In genomic region chr3:136836319-136837193, GRCm38 (mm10) we compare ENCODE assay signal across 8 mouse cellular contexts.
DNase-seq lines count a peak whose midpoint lies in the region; ATAC-seq and TF ChIP-seq lines count a peak whose summit lies in the region.
"Had no signal": no experiment of that assay in that cellular context is flagged by ENCODE, and none has a peak within 500 bp of the region (broad histone marks: within the 10 kb centered on the region; RNA-seq: fewer than 3 reads in every experiment).

No protein-coding gene starts in this region.

- peaks cover 34% of the 10 kb centered on the region for H3K4me1 ChIP-seq in midbrain, embryonic 11.5 days (ENCODE audit: control insufficient read depth, insufficient read depth, low read length)
- H3K4me1 ChIP-seq in midbrain, embryonic 16.5 days (ENCODE audit: control insufficient read depth, insufficient read depth, low read length) = peaks cover 36% of the 10 kb centered on the region
- peaks cover 56% of the 10 kb centered on the region for H3K4me1 ChIP-seq in forebrain, embryonic 12.5 days
- H3K4me1 ChIP-seq in hindbrain, postnatal 0 days (ENCODE audit: insufficient read depth, low read length) = peaks cover 14% of the 10 kb centered on the region
- H3K4me1 ChIP-seq in stomach, embryonic 14.5 days (ENCODE audit: control insufficient read depth, insufficient read depth, low read length) = peaks cover 11% of the 10 kb centered on the region; the same call in 1 of the 2 replicates

- no peak overlapping the region for H3K4me3 ChIP-seq in midbrain, embryonic 11.5 days (ENCODE audit: low read depth, low read length)
- H3K4me3 ChIP-seq in midbrain, embryonic 16.5 days (ENCODE audit: low read depth, low read length) = no peak overlapping the region
- H3K4me3 ChIP-seq in forebrain, embryonic 12.5 days (replicated peaks) = no peak overlapping the region
- H3K4me3 ChIP-seq in hindbrain, postnatal 0 days (ENCODE audit: low read length) = no peak overlapping the region
- H3K4me3 ChIP-seq in stomach, embryonic 14.5 days (ENCODE audit: low read depth, low read length) = no peak overlapping the region
- H3K4me3 ChIP-seq: limb, embryonic 13.5 days had no signal

- peak overlapping the region; percentile 41; the same call in 1 of the 2 replicates for H3K27ac ChIP-seq in midbrain, embryonic 11.5 days (ENCODE audit: low read depth, low read length)
- H3K27ac ChIP-seq in midbrain, embryonic 16.5 days (ENCODE audit: low read length) = no peak overlapping the region
- peak overlapping the region; percentile 74 for H3K27ac ChIP-seq in forebrain, embryonic 12.5 days
- peak overlapping the region; percentile 4; the same call in 1 of the 2 replicates for H3K27ac ChIP-seq in hindbrain, postnatal 0 days
- no peak overlapping the region for H3K27ac ChIP-seq in stomach, embryonic 14.5 days (ENCODE audit: low read length)
- H3K27ac ChIP-seq: limb, embryonic 13.5 days had no signal

- no peak for DNase-seq in midbrain, embryonic 11.5 days (ENCODE audit: low spot score, missing footprints)
- no peak for DNase-seq in hindbrain, postnatal 0 days (ENCODE audit: low spot score)
- no peak for DNase-seq in B cell, adult 2 months
- no peak for DNase-seq in cerebellum, adult 9-11 months

- H3K9ac ChIP-seq in midbrain, embryonic 11.5 days (ENCODE audit: low read length) = no peak overlapping the region
- H3K9ac ChIP-seq in midbrain, embryonic 16.5 days (ENCODE audit: low read depth, low read length) = no peak overlapping the region
- H3K9ac ChIP-seq in forebrain, embryonic 12.5 days = no peak overlapping the region
- no peak overlapping the region for H3K9ac ChIP-seq in hindbrain, postnatal 0 days (replicated peaks; ENCODE audit: low read length)
- no peak overlapping the region for H3K9ac ChIP-seq in stomach, embryonic 14.5 days (replicated peaks; ENCODE audit: low read depth, low read length)
- H3K9ac ChIP-seq: limb, embryonic 13.5 days had no signal

- 24% methylated on average over 17 of the region's 17 CpGs for WGBS in midbrain, embryonic 11.5 days
- WGBS in midbrain, embryonic 16.5 days = 24% methylated on average over 17 of the region's 17 CpGs
- WGBS in forebrain, embryonic 12.5 days = 21% methylated on average over 17 of the region's 17 CpGs
- 57% methylated on average over 17 of the region's 17 CpGs for WGBS in hindbrain, postnatal 0 days
- WGBS in stomach, embryonic 14.5 days = 61% methylated on average over 17 of the region's 17 CpGs

- no peaks in the 10 kb centered on the region for H3K36me3 ChIP-seq in midbrain, embryonic 11.5 days (ENCODE audit: control insufficient read depth, insufficient read depth, low read length)
- no peaks in the 10 kb centered on the region for H3K36me3 ChIP-seq in midbrain, embryonic 16.5 days (ENCODE audit: control insufficient read depth, insufficient read depth, low read length)
- no peaks in the 10 kb centered on the region for H3K36me3 ChIP-seq in forebrain, embryonic 12.5 days (replicated peaks)
- no peaks in the 10 kb centered on the region for H3K36me3 ChIP-seq in hindbrain, postnatal 0 days (ENCODE audit: insufficient read depth, low read length)
- no peaks in the 10 kb centered on the region for H3K36me3 ChIP-seq in stomach, embryonic 14.5 days (ENCODE audit: control insufficient read depth, insufficient read depth, low read length)
- H3K36me3 ChIP-seq: limb, embryonic 13.5 days had no signal

- H3K9me3 ChIP-seq in midbrain, embryonic 11.5 days (ENCODE audit: control insufficient read depth, low read length) = no peaks in the 10 kb centered on the region
- H3K9me3 ChIP-seq in midbrain, embryonic 16.5 days (replicated peaks; ENCODE audit: control insufficient read depth, low read length, poor library complexity, severe bottlenecking) = no peaks in the 10 kb centered on the region
- no peaks in the 10 kb centered on the region for H3K9me3 ChIP-seq in forebrain, embryonic 12.5 days
- no peaks in the 10 kb centered on the region for H3K9me3 ChIP-seq in hindbrain, postnatal 0 days (ENCODE audit: low read length)
- H3K9me3 ChIP-seq in stomach, embryonic 14.5 days (ENCODE audit: control insufficient read depth, low read depth, low read length) = no peaks in the 10 kb centered on the region
- H3K9me3 ChIP-seq: limb, embryonic 13.5 days had no signal

- H3K27me3 ChIP-seq in midbrain, embryonic 11.5 days (ENCODE audit: control insufficient read depth, insufficient read depth, low read length) = no peaks in the 10 kb centered on the region
- no peaks in the 10 kb centered on the region for H3K27me3 ChIP-seq in midbrain, embryonic 16.5 days (ENCODE audit: control insufficient read depth, insufficient read depth, low read depth, low read length)
- H3K27me3 ChIP-seq in forebrain, embryonic 12.5 days = no peaks in the 10 kb centered on the region; the same call in 1 of the 2 replicates
- no peaks in the 10 kb centered on the region for H3K27me3 ChIP-seq in hindbrain, postnatal 0 days (ENCODE audit: insufficient read depth, low read length)
- H3K27me3 ChIP-seq in stomach, embryonic 14.5 days (ENCODE audit: control insufficient read depth, insufficient read depth, low read length) = no peaks in the 10 kb centered on the region
- H3K27me3 ChIP-seq: limb, embryonic 13.5 days had no signal

- H3K4me2 ChIP-seq in midbrain, embryonic 11.5 days = no peak overlapping the region
- H3K4me2 ChIP-seq in midbrain, embryonic 16.5 days (ENCODE audit: low read length) = no peak overlapping the region
- peak overlapping the region; percentile 10; the same call in 1 of the 2 replicates for H3K4me2 ChIP-seq in forebrain, embryonic 12.5 days
- no peak overlapping the region for H3K4me2 ChIP-seq in hindbrain, postnatal 0 days (ENCODE audit: low read depth, low read length)
- no peak overlapping the region for H3K4me2 ChIP-seq in stomach, embryonic 14.5 days (replicated peaks; ENCODE audit: low read depth, low read length)
- H3K4me2 ChIP-seq: limb, embryonic 13.5 days had no signal

- no peak for TF ChIP-seq CTCF in hindbrain, postnatal 0 days (IDR thresholded peaks at IDR 0.05; ENCODE audit: low read depth)

- peak; percentile 67 for ATAC-seq in midbrain, embryonic 11.5 days (ENCODE audit: low FRiP score)
- ATAC-seq in midbrain, embryonic 16.5 days = no peak
- peak; percentile 49; the same call in 1 of the 2 replicates for ATAC-seq in forebrain, embryonic 12.5 days (ENCODE audit: low FRiP score)
- ATAC-seq in hindbrain, postnatal 0 days = no peak
- ATAC-seq in stomach, embryonic 14.5 days (ENCODE audit: insufficient number of reproducible peaks, insufficient read depth, low FRiP score, low read depth) = peak; percentile 59; the same call in 1 of the 2 replicates

Comparison
In these comparisons a context has a peak if more than half of its experiments do, and no peak if none do; other contexts are left out.
1. ATAC-seq: peak in midbrain, embryonic 11.5 days (single experiment), forebrain, embryonic 12.5 days (single experiment) and stomach, embryonic 14.5 days (single experiment); none in midbrain, embryonic 16.5 days (single experiment) and hindbrain, postnatal 0 days (single experiment).
2. H3K27ac ChIP-seq: peak in midbrain, embryonic 11.5 days (single experiment), forebrain, embryonic 12.5 days (single experiment) and hindbrain, postnatal 0 days (single experiment); none in midbrain, embryonic 16.5 days (single experiment) and stomach, embryonic 14.5 days (single experiment).